Mouse (Mus musculus): ENCODE measurements at regions not wholly inside any gene's neighbourhood (a gene's known extent, or its start where the extent isn't known, plus 50 kb on each side); places are given as distances from the start of the nearest gene placed in this dataset.
"Not testable (repeated sequence)": the region's sequence is repeated elsewhere in the genome, so short reads cannot be mapped to it uniquely, and the experiment has no call there.

DNA sequence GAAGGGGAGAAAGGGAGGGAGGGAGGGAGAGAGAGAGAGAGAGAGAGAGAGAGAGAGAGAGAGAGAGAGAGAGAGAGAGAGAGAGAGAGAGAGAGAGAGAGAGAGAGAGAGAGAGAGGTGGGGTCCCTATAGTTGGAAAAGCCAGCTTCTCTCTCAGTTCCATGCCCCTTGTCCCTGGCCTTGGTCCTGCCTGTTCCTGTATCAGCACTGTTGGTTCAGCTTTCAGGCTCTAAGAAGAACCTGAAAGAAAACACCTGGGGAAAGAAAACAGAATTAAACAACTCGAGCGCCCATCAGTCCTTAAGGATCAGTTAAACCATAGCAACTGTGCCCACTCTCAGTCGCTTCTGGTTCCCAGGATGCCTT is 160.5 kb upstream of the Myt1l start:
- in situ Hi-C loops (cut with MboI, MseI): not testable (repeated sequence)

DNA sequence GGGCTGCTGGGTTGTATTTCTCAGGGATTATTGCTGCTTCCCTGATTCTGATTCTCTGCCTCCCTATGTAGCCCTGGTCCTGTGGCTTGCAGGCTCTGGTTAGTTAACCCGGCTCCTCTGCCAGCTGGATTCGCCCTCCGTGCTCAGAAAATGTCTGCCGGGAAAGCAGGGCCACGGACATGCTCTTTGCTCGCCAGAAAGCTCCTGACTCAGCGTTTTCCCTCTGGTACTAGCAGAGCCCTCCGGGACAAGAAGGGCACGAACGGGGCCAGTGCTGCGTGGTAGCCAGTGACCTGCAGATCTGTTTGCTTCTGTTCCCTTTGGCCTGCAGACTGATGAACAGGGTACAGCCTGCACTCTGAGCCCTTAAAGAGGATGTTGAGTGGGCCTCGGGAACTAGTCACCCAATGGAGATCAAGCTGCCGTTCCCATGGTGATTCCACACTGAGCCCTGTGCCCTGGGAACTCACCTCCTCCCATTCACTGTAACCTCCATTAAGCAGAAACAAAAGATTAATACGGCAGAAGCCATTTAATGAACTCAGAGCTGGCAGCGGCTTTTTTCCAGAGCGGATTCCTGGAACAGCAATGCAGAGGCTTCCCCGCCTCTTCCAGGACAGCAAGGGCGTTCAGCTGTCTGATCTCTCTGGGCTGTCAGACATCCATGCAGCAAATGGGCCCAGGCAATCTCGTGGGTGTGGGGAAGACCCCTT is 159.9 kb upstream of the Myt1l start:
- in situ Hi-C loops (cut with MboI, MseI): no loop called here

DNA sequence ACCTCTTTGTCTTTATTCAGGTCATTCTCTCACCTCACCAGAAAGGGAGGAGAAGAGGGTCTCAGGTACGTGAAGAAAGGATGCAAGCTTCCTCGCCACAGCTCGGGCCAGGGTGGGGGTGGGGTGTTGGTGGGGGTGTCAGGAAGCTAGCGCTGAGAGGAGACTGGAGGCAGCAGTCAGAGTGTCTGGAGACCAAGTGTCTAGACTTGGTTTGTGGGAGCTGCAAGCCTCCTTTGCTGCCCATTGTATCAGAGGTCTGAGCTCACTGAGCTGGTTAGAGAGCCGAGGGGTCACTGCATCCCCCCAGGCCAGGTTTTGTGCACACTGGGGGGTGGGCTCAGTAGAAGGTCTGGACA is 159.4 kb upstream of the Myt1l start:
- in situ Hi-C loops (cut with MboI, MseI): no loop called here

DNA sequence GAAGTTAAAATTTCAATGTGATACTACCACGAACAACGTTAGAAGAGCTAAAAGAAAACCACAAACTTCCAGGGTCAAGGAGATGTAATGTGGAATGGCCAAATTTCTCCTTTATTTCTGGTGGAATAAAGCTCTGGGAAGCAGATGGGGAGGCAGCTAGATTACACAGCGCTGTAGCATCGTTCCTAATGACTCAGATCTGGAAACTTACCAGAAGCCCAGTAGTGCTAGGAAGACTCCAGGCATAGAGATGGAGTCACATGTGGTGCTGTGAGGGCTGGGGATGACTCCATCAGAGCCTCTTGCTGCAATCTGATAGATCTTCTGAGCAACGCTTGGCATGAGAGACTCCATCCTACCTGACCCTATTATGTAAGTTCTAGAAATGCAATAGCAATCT is 136.4 kb upstream of the Myt1l start:
- in situ Hi-C loops (cut with MboI, MseI): no loop called here

DNA sequence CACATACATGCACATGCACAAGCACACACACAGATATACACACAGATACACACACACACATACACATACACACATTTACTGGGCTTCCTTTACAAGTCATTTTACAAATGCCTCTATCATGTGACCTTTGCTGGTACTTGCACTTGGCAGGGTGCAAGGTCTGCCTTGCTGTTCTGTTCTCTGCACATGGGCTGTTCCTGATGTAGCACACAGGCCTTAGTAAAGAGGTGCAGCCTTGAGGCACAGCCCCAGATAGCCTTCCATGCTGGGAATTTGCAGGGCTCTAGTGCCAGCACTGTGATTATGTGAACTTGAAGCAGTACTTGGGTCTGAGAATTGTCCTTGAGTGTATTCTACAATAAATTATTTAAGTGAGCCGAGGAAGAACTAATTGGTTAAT is 133.9 kb upstream of the Myt1l start:
- in situ Hi-C loops (cut with MboI, MseI): no loop called here

DNA sequence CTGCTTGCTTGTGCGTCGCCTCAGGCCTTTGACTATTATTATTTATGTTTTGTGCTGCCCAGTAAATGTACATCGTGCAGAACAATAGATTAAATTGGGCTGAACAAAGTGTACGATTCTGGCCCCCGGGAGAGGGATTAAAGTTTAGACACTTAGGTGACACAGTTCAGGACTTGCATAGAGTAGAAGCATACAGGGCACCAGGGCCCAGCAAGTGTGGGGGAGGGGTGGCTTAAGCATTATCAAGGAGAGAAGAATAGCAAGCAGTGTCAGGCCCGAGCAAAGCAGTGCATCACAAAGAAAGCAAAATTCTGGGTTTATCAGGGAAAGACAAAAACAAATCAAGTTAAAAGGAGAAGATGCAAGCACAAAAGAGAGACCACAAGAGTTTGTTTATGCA is 133.3 kb upstream of the Myt1l start:
- in situ Hi-C loops (cut with MboI, MseI): no loop called here

DNA sequence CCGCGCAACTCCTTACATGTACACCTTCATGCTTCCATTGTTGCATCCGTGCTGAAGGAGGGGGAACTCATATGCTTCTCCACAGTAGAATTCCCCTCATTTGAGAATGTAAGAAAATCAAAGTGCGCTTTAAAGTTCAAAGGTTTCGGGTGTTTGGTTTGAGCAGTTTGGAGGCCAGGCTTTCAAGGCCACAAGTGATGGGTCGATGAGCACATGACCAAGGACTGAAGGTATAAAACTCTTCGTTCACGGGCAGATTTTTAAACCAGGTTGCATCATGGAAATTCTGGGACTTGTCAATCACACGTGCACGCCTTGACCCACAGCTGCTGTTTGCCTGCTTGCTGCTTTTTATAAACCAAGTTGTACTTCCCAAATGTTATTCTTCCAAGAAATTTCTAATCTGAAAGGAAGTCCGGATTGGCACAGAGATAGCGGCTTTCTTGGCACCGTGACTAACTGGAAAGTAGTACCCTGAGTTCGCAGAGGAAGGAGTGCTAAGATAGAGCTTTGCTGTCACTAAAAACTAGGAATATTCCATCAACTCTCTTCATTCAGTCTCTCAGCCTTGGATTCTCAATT is 132.7 kb upstream of the Myt1l start:
- in situ Hi-C loops (cut with MboI, MseI): no loop called here

DNA sequence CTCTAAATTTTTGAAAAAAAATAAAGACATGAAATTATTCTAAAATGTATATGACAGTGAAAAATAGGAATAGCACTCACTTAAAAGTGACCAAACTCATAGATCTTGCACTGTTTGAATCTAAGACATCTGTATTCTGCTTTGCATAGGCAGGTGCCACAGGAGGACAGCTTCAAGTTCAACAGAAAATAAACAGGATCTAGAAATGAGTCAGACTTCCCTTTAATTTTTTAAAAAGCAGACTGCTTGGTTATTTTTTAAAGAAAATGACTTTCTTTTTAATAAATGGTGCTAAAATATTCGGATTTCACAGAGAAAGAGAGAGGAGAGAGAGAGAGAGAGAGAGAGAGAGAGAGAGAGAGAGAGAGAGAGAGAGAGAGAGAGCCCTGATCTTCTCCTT is 123.8 kb upstream of the Myt1l start:
- in situ Hi-C loops (cut with MboI, MseI): no loop called here

DNA sequence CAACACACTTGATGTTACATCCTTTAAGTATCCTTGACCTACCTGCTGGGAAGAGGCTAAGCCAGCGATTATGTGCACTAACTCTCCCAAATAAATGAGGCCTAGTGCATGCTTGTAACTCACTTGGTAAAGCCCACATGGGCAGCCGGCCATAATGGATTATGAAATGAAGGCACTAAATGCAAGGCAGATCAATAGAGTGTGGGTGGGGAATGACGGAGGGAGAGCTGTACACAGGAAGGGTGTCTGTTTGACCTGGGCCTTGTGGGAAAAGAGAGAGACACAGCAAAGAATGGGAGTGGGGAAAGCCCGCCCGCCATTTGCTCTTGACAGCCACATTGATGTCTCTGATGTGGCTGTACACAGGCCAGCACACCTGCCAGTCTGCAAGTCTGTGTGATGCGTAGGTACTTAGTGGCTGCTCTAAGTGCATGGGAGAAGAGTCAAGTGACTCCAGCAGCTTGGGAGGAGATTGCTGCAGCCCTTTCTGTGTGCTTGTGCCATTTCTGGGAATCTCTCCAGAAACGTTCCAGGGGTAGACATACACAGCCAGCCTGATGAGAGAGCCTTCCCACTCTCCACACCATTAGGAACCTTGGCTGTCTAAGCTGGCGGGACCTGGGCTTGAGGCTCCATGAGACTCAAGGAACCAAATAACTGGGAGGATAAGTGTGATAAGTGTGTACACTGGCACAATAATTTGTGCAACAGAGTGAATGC is 118.7 kb upstream of the Myt1l start:
- in situ Hi-C loops (cut with MboI, MseI): loop anchor here (5.0 kb wide), 1 partner anchor 52 kb away; no protein-coding TSS in a partner anchor

DNA sequence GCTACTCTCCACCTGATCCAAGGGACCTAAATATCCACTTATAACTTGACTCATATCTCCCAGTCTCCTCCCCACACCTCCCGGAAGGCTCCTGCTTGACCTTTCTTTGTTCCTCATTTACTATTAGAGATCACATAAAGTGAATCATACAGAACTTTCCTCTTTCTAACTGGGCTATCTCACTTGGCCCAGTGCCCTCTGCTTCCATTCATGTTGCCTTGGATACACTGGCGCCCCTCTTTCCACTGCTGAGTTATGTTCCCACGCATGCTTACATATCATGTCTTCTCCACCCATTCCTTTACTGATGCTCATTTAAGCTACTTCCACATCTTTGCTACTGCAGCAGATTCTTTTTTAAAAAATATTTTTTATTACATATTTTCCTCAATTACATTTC is 94.2 kb upstream of the Myt1l start:
- in situ Hi-C loops (cut with MboI, MseI): no loop called here

DNA sequence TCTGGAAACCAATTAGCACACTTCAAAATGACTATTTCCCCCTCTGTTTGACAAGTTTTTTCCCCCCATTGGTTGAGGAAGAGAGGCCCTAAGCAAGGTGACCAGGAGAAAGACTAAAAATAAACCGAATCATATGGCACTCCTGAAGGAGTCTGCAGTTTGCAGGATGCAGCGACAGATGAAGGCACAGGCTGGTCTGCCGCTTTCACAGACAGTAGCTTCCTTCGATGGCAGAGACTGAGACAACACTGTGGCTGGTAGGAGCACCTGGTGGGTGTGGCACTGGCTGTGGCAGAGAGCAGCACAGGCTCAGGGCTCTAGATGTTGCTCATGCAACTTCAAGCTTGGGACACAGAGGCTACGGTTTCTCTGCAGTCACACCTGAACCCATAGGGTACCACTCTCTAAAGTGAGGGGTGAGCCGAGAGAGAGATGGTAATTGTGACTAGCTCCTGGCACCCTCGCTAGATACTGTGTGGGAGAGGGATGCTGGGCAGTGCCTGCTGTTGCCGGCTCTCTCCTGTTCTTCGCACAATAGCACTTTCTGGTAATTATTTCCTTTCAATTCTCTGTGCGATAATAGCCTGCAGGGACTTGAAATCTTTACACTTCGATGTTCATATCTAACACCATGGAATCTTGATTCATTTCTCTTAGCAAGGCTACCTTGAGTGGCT is 88.7 kb upstream of the Myt1l start:
- in situ Hi-C loops (cut with MboI, MseI): no loop called here

DNA sequence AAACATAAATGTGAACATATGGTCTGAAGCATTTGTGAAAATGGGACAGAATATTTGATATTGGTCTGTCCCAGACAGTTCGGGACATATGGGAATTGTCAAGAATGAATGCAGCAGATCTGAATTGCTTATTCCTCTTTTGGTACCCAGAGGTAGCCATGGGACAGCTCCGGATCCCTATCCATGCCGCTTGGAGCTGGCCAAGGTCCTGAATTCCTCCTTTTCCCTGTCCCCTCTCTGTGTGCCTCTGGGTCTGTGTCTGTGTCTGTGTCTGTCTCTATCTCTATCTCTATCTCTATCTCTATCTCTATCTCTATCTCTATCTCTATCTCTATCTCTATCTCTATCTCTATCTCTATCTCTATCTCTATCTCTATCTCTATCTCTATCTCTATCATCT is 63.0 kb upstream of the Myt1l start:
- in situ Hi-C loops (cut with MboI, MseI): not testable (repeated sequence)
